Mouse (Mus musculus) brain, embryonic 18.5 days (tissue): ENCODE measurements around the gene Slc22a8.

ENCODE experiments used
- DNase-seq: peaks from one replicate; pipeline ENCODE4 v3.0.0-alpha.2; 2012; ENCODE audit warnings: low read depth, low spot score

The Slc22a8 gene

DNA sequence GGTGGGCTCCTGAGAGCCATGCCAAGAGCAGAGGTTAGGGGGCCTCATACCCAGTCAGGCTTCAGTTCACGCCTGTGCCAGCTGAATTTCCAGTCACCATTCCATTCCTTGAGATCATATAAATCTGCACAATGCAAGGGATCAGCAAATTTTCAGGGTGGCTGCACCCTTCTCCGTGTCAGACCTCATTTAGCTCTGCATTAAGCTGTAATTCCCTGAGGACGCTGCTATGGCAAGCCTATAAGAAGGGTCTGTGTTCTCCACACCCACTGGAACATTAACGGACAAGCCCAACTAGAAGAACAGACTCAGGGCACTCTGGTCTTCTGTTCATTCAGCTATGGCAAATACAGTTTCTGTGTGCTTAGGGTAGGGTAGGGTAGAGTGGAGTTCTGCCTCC, 6.2 kb downstream of the Slc22a8 start:
- no peak for DNase-seq

GRCm38 (mm10) chr19:8599229-8599628, 8.2 kb downstream of the Slc22a8 start:
- DNase-seq, result no peak

GRCm38 (mm10) chr19:8601922-8602321, 10.9 kb downstream of the Slc22a8 start:
- DNase-seq, result no peak

GRCm38 (mm10) chr19:8602914-8603313, 11.9 kb downstream of the Slc22a8 start:
- no peak for DNase-seq

GRCm38 (mm10) chr19:8604536-8605240, 13.6 kb downstream of the Slc22a8 start:
- DNase-seq, result no peak

DNA sequence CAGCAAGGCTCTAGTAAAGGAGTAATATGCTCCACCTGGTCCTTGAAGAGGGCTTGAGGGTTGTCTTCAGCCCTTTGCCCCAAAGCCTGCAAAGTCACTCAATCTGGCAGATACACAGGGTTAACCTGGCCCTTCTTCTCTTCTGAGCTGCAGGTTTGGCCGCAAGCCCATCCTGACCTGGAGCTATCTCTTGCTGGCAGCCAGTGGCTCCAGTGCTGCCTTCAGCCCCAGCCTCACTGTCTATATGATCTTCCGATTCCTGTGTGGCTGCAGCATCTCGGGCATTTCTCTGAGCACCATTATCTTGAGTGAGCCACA, 14.1 kb downstream of the Slc22a8 start:
- DNase-seq, result no peak

DNA sequence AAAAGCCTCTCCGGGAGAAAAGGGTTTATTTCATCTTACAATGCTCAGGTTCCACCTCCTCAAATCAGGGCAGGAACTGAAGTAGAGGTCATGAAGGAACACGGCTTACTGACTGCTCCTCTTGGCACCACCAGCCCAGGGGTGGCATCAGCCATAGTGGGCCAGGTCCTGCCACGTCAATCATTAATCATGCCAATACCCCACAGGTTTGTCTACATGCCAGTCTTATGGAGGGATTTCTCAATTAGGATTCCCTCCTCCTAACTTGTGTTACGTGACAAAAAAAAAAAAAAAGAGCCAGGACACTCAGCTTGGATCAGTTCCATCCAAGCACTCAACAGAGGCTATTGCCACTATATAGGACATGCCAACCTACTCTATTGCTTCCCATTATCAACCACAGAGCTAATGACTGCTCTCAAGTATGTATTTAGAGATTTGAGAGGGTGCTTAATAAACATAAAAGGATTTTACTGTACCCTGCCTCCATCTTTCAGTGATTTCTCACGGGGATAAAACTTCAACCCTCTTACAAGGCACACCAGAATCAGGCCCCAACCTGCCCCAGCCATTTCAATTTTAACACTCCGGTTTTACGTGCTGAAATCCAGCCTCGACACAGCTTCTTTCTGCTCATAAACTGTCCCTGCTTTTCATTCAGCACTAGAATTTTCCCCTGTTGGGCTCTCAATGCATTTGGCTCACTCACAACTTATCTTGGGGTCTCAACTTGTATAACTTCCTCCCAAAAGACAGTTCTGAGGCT, 20.5 kb downstream of the Slc22a8 start:
- no peak for DNase-seq

DNA sequence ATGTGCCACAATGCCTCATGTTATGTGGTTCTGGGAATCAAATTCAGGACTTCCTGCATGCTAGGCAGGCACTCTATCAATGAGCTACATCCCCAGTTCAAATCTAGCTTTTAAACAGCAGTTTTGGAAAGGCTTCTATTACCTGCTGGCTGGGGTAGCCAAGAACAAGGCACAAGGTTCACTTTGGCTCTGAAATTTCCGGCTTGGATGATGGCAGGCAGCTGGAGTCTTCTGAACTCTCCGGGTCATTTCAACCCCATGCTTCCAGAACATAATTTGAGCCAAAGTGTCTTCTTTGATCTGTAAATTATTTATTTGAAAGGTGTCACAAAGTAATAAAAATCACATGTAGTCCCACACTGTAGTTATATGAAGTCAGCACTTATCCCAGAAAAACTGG, 22.1 kb downstream of the Slc22a8 start:
- DNase-seq, result no peak

GRCm38 (mm10) chr19:8614343-8614742, 23.3 kb downstream of the Slc22a8 start:
- no peak for DNase-seq

GRCm38 (mm10) chr19:8616314-8616713, 25.3 kb downstream of the Slc22a8 start:
- no peak for DNase-seq

GRCm38 (mm10) chr19:8617904-8618303, 26.9 kb downstream of the Slc22a8 start, which contains the start of gene Slc22a6:
Slc22a6 (plus strand) TSS chr19:8618039.
- DNase-seq, result no peak

- DNase-seq, result no peak
Measured at GRCm38 (mm10) chr19:8621098-8621497, 30.0 kb downstream of the Slc22a8 start.

DNA sequence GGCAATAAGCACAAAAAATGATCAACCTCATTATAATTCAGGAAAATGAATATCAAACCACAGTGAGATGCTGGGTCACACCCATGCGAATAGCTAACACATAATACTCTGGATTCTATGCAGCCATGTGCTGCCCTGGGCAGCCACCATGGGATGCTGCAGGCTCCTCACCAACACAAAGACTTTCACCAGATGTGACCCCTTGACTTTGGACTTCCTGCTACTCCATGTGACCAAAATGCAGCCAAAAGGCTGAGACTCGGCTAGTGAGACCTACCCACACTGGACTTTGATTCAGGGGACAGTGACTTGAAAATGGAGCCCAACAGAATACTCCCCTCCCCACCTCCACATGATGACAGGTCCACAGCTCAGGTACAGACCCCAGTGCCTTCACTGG, 39.2 kb downstream of the Slc22a8 start:
- no peak for DNase-seq

GRCm38 (mm10) chr19:8630826-8631225, 39.8 kb downstream of the Slc22a8 start:
- no peak for DNase-seq

GRCm38 (mm10) chr19:8632029-8632428, 41.0 kb downstream of the Slc22a8 start:
- DNase-seq, result no peak

DNA sequence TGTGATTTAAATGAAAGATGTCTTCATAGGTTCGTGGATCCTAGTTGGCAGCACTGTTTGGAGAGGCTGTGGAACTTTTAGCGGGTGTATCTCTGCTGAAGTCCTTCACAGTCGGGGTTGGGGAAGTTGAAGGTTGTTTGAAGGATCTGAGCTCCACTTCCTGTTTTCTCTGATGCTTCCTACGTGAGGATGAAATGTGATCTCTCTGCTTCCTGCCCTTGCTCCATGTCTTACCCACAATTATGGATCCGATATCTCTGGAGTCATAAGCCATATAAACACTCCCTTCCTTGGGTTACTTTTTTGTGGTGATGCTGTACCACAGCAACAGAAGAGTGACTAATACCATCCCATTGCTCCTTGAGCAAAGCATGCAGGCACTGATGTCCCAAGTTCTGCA, 51.0 kb downstream of the Slc22a8 start:
- DNase-seq, result no peak

DNA sequence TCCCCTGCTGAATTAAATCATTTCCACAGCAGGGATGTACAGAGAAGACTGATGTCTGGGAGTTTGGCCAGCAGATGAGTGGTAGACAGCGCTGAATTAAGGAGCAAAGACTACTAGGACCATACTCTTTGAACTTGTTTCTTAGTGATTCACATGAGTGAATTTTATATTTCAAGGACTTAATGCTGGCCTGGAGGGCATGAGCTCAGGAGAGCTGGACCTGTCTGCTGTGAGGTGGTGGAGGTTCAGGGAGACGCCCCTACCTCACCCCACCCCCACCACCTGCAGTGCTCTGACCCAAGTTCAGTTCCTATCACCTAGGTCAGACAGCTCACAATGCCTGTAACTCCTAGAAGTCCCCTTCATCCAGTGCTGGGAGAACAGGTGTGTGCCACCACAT, 55.3 kb downstream of the Slc22a8 start:
- DNase-seq, result no peak

DNA sequence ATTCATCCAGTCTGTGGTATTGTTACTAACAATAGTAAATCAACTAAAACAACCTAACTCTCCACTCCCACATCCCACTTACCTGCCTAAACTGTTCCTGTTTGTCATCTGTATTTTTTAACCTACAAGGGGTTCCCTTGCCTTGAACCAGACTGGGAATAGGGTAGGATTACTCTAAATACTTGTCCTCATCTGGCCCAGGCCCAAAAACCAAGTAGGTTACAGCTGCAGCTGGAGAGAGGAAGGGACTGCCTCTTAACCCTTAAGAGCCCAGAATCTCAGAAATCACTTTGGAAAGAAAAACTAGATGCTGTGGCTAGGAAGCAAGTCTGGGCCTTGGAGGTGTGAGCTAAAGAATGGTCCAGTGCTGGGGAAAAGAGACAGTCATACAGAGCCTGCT, 64.8 kb downstream of the Slc22a8 start:
- no peak for DNase-seq

DNA sequence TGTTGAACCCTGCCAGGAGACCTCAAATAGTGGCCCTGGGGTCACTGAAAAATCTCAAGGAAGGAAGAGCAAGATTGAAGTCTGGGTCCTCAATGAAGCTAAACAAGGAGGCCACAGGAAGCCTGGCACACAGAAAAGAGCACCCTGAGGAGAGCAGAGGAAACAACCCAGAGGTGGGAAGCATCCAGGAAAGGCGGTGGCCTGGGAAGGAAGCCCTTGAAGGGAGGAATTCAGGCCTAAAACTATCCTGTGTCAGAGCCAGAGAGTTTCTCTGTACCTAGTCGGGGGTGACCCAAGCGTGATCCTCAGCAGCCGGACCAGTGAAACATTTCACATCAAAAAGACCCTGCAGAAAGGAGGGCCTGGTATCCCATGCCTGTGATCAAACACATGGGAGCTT, 65.3 kb downstream of the Slc22a8 start:
- no peak for DNase-seq
